Mouse (Mus musculus): Measurements from ENCODE around the gene Tenm4. TPM values are rescaled to one million over a fixed set of nuclear protein-coding genes. Genes with fewer than 3 reads are reported as not detected.
A peak's percentile ranks its signal among the peaks of the same experiment; 100 is the strongest.

The Tenm4 gene
- total and polyA plus RNA-seq, 3 experiments = 0.03 to 0.26 (median 0.04) TPM

DNA sequence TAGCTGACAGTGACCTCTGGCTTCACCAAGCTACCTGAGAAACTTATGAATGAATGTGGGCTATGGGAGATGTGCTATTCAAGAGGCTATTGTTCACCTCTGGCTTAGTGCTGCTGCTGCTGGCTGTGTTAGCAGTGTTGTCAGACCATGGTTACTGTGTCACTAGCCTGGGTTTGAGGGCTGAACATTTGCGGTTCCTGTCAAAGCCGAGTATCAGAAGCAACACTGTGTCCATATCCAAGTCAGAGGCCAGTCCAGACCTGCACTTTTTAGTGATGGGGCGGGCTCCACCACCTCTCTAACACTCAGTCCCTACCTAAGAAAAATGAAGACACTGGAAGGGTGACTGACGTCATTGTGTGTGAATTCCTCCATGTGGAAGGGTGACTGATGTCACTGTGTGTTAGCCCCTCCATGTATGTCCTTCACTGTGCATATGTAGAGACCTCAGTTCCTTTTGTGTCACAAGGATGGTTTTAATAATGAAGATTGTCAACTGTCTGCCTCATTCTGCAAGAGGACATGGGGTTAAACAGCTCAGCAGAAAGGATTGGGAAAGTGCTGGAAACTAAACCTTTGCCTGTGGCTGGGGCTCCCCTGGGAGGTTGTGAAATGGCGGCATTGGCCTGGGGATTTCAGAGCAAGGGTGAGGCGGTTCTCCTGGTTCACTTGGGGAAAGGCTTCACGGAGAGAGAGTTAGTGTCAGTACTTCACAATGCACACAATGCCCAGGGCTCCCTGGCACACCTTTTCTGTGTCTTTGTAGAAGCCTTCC, 14.4 kb upstream of the Tenm4 start:
- Histone ChIP-seq H3K36me3 (replicated peaks in 1 of 2; ENCODE audit: control insufficient read depth in 1 of 2, insufficient read depth in 1 of 2, low read length in 1 of 2) (no peaks in the 10 kb centered on the region), H3K4me1 (ENCODE audit: control insufficient read depth in 1 of 2, insufficient read depth in 2 of 2) (no peaks in the 10 kb centered on the region), H3K4me3 (replicated peaks in 1 of 3; ENCODE audit: low read depth in 2 of 3, low read length in 2 of 3, poor library complexity in 1 of 3) (no peak overlapping the region), H3K27me3 (replicated peaks) (no peaks in the 10 kb centered on the region), H3K79me2 (replicated peaks; ENCODE audit: control insufficient read depth, extremely low read depth, insufficient read depth, poor library complexity, severe bottlenecking) (no peaks in the 10 kb centered on the region), H3K9ac (ENCODE audit: insufficient read depth, low read depth) (no peak overlapping the region), H3K27ac (ENCODE audit: insufficient read depth, low read depth) (no peak overlapping the region), H3K9me3 (replicated peaks; ENCODE audit: low read length) (no peaks in the 10 kb centered on the region), H3K4me2 (ENCODE audit: insufficient read depth, low read depth, poor library complexity, severe bottlenecking) (no peak overlapping the region)
- dilution Hi-C loops (cut with MboI; ENCODE audit: extremely low pct_ligation_motif_present, extremely low pct_unique_long_range_greater_than_20kb, low sequenced_read_pairs) = no loop called here
- no peak for DNase-seq (ENCODE audit: extremely low read depth)
- in situ Hi-C loops (cut with MboI; ENCODE audit: low pct_ligation_motif_present, low pct_unique_long_range_greater_than_20kb, low sequenced_read_pairs) = no loop called here
- TF ChIP-seq MAFK (IDR thresholded peaks at IDR 0.05; ENCODE audit: insufficient replicate concordance, low read length) = no peak
- no peak for TF ChIP-seq NRF1 (IDR thresholded peaks at IDR 0.05; ENCODE audit: low read depth, low read length)
- TF ChIP-seq TBP (conservative IDR thresholded peaks at IDR 0.05; ENCODE audit: low read depth, low read length) = no peak
- TF ChIP-seq BHLHE40 (IDR thresholded peaks at IDR 0.05; ENCODE audit: low read depth, low read length) = no peak
- no peak for TF ChIP-seq MAZ (IDR thresholded peaks at IDR 0.05; ENCODE audit: low read depth, low read length)
- TF ChIP-seq JUN (IDR thresholded peaks at IDR 0.05; ENCODE audit: insufficient read depth, low read depth, low read length) = no peak
- no peak for TF ChIP-seq NELFE (IDR thresholded peaks at IDR 0.05; ENCODE audit: low read depth, low read length)
- no peak for TF ChIP-seq KAT2A (IDR thresholded peaks at IDR 0.05; ENCODE audit: insufficient replicate concordance, low read length)
- TF ChIP-seq RAD21 (IDR thresholded peaks at IDR 0.05; ENCODE audit: low read depth, low read length) = no peak
- TF ChIP-seq UBTF (IDR thresholded peaks at IDR 0.05; ENCODE audit: low read depth, low read length) = no peak
- no peak for TF ChIP-seq SMC3 (IDR thresholded peaks at IDR 0.05; ENCODE audit: low read depth, low read length)
- no peak for TF ChIP-seq MAX (IDR thresholded peaks at IDR 0.05; ENCODE audit: low read length)

DNA sequence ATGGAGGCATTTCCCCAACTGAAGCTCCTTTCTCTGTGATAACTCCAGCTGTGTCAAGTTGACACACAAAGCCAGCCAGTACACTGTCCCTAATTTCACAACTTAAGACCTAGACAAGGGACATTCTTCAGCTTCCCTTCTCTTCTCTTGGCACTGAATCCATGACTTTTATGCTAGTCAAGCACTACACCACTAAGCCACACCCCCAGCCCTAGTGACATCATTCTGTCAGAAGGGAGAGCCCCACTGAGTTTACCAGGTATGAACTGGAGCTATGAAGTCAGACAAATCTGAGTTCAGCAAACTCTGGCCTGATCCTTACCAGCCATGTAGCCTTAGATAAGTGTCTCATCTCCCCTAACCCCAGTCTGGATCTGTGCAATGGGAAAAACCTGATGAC, 6.9 kb upstream of the Tenm4 start:
- Histone ChIP-seq H3K4me3 (replicated peaks in 1 of 3; ENCODE audit: low read depth in 2 of 3, low read length in 2 of 3, poor library complexity in 1 of 3) (no peak overlapping the region), H3K79me2 (replicated peaks; ENCODE audit: control insufficient read depth, extremely low read depth, insufficient read depth, poor library complexity, severe bottlenecking) (no peaks in the 10 kb centered on the region), H3K4me1 (ENCODE audit: control insufficient read depth in 1 of 2, insufficient read depth in 2 of 2) (peaks cover 0 to 5% of the 10 kb centered on the region in 2 experiments; a peak in 2 of 4 replicates), H3K36me3 (replicated peaks in 1 of 2; ENCODE audit: control insufficient read depth in 1 of 2, insufficient read depth in 1 of 2, low read length in 1 of 2) (no peaks in the 10 kb centered on the region), H3K9me3 (replicated peaks; ENCODE audit: low read length) (no peaks in the 10 kb centered on the region), H3K27me3 (replicated peaks) (no peaks in the 10 kb centered on the region), H3K4me2 (ENCODE audit: insufficient read depth, low read depth, poor library complexity, severe bottlenecking) (no peak overlapping the region), H3K27ac (ENCODE audit: insufficient read depth, low read depth) (no peak overlapping the region), H3K9ac (ENCODE audit: insufficient read depth, low read depth) (no peak overlapping the region)
- peak; percentile 19 for DNase-seq (ENCODE audit: extremely low read depth)
- in situ Hi-C loops (cut with MboI; ENCODE audit: low pct_ligation_motif_present, low pct_unique_long_range_greater_than_20kb, low sequenced_read_pairs) = no loop called here
- dilution Hi-C loops (cut with MboI; ENCODE audit: extremely low pct_ligation_motif_present, extremely low pct_unique_long_range_greater_than_20kb, low sequenced_read_pairs) = no loop called here
- TF ChIP-seq JUN (IDR thresholded peaks at IDR 0.05; ENCODE audit: insufficient read depth, low read depth, low read length) (no peak), POLR2A (IDR thresholded peaks at IDR 0.05; ENCODE audit: low read depth, low read length) (no peak), POLR2AphosphoS2 (IDR thresholded peaks at IDR 0.05; ENCODE audit: low read depth, low read length) (no peak), PAX5 (IDR thresholded peaks at IDR 0.05; ENCODE audit: low read length) (no peak), MYC (IDR thresholded peaks at IDR 0.05; ENCODE audit: low read depth, low read length) (no peak), MAX (IDR thresholded peaks at IDR 0.05; ENCODE audit: low read length) (no peak), USF2 (conservative IDR thresholded peaks at IDR 0.05; ENCODE audit: low read depth, low read length) (no peak), IRF4 (IDR thresholded peaks at IDR 0.05; ENCODE audit: low read depth, low read length) (no peak), ZMIZ1 (IDR thresholded peaks at IDR 0.05; ENCODE audit: low read depth, low read length) (no peak), MAFK (IDR thresholded peaks at IDR 0.05; ENCODE audit: insufficient replicate concordance, low read length) (no peak), MEF2A (IDR thresholded peaks at IDR 0.05; ENCODE audit: borderline replicate concordance, low read depth, low read length) (no peak), ETS1 (conservative IDR thresholded peaks at IDR 0.05; ENCODE audit: low read depth, low read length) (no peak), RAD21 (IDR thresholded peaks at IDR 0.05; ENCODE audit: low read depth, low read length) (no peak), CHD1 (IDR thresholded peaks at IDR 0.05; ENCODE audit: low read depth, low read length) (no peak), TBP (conservative IDR thresholded peaks at IDR 0.05; ENCODE audit: low read depth, low read length) (no peak), TCF12 (IDR thresholded peaks at IDR 0.05; ENCODE audit: low read depth, low read length) (no peak), CTCF (conservative IDR thresholded peaks at IDR 0.05 in 1 of 2, IDR thresholded peaks at IDR 0.05 in 1 of 2; ENCODE audit: low read depth in 2 of 2, low read length in 2 of 2) (no peak), NELFE (IDR thresholded peaks at IDR 0.05; ENCODE audit: low read depth, low read length) (no peak), GABPA (IDR thresholded peaks at IDR 0.05; ENCODE audit: insufficient replicate concordance, low read depth, low read length) (no peak), RCOR1 (conservative IDR thresholded peaks at IDR 0.05; ENCODE audit: low read depth, low read length) (no peak)

Measured in CH12.LX (cell line).